Mouse (Mus musculus): ENCODE data around the gene Ccdc136.

Ccdc136 gene

DNA sequence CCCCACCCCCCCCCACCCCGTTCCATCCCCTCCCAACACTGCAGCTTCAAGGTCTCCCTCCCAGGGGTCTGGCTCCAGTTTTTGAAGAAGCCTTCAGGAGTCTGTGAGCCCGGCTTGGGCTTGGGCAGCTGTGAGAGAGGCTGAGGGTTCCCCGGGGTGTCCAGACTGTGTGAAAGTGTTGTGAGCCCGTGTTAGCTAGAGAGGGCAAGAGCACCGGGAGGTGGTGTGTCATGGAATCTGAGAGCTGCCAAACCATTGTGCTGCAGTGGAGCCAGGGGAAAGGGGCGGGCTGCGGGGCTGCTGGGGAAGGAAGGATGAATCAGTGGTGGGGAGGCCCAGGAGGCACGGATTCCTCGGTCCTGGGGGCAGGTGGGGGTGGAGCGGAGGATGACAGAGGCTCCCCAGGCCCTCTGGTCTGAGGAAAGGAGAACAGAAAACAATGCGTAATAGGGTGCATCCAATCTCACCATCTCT is 40.4 kb downstream of the Ccdc136 start:
- peak; percentile 81 for DNase-seq (ENCODE audit: low spot score)

DNA sequence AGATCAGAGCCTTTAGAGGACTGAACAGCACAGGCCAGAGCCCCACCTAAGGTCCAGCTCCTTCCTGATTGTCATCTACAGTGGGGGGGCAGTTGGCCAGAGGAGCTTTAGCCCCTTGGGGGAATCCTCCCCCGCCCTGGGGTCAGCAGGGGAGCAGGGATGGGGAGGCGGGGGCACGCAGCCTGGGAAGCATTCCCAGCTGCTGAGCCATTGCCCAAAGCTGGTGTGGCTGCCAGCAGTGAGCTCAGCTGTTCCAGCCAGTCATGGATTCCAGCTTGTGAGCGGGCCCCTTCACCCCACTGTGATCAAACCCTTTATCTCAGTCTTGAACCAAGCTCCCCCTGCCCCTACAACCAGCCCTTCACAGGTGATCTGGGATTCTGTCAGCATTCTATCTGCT is 43.1 kb downstream of the Ccdc136 start:
- no peak for DNase-seq (ENCODE audit: low spot score)

DNA sequence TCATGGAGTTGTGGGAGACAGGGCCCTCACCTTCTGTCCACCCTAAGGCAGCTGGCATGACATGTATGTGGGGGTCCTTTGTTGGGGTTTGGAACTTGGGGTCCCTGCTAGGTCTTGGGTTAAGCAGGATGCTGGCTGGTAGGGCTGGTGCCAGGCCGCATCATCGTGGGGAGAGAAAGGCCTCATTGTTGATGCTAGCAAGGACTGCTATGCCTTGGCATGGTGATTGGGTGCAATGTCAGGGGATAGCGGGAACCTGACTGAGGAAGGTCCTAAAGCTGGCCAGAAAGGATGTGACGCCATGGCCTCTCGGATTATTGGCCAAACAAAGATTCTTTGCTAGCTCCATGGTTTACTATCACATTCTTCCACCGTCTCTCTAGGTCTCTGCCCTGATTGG is 43.7 kb downstream of the Ccdc136 start:
- DNase-seq (ENCODE audit: low spot score), result no peak

DNA sequence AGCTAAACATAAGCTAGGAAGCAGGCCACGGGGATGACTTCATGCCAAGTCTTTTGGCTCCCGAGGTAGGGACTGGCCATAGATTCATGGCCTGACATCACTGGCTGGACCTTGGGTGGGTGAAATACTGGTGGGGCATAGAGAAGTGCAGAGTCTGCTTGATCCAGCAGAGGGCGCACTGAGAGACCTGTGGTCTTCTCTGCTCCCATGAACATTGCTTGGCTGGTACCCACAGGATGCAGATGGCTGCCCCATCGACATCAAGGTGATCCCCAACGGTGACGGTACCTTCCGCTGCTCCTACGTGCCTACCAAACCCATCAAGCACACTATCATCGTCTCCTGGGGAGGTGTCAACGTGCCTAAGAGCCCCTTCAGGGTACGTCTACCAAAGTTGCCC is 48.7 kb downstream of the Ccdc136 start:
- DNase-seq (ENCODE audit: low spot score), result peak; percentile 59

DNA sequence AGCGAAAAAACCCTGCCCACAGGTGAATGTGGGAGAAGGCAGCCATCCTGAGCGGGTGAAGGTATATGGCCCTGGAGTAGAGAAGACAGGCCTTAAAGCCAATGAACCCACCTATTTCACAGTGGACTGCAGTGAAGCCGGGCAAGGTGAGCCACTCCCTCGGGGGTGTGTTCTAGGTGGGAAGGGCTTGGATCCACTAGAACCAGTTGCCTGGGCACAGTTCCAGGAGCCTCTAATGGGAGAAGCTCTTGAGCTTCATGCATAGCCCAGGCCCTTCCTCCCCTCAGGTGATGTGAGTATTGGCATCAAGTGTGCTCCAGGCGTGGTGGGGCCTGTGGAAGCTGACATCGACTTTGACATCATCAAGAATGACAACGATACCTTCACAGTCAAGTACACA is 49.2 kb downstream of the Ccdc136 start:
- DNase-seq (ENCODE audit: low spot score), result peak; percentile 36

DNA sequence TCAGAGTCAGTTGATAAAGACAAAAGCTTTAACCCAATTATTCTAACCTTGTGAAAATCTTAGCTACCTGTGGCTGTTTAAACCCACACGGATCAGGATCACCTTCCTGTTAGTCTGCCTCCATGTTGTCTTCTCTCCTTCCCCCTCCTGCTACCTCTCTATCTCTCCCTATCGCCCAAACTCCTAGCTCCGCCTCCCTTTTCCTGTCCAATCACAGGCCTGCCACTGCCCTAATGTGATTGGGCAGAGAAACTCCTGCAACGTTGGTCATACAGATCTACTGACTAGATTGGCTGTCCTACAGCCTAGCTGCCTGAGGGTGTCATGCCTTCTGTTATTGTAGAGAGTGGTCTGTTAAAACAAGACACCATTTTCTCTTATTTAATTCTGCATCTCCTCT is 53.7 kb downstream of the Ccdc136 start:
- DNase-seq (ENCODE audit: low spot score), result no peak

DNA sequence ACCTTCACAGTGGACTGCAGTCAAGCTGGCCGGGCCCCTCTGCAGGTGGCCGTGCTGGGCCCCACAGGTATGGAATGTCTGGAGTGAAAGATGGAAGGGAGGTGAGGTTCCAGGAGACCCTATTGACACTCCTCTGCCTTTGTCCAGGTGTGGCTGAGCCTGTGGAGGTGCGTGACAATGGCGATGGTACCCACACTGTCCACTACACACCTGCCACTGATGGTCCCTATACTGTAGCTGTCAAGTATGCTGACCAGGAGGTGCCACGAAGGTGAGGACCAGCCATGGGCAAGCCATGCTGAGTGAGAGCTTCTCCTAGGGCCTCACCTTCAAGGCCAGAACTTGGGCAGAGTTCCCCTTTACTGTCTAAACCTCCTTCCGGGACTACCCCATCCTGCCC is 54.6 kb downstream of the Ccdc136 start:
- DNase-seq (ENCODE audit: low spot score), result no peak

DNA sequence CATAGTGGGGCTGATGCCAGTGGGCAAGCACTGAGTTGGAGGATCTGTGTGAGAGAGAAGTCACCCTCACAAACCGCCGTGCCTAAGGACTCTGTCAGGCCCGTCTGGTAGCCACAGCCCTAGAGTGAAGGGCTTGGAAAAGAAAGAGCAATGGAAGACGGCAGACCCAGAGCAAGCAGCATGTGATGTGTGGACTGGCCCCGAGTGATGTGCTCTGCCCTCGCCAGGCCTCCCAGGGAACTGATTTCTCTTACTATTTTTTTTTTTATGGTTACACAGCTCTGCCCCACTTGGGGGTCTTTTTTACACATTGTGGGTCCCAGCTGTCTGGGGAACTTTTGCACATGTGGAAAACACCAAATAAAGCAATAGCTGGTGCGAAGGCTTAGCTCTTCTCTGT is 65.4 kb downstream of the Ccdc136 start:
- no peak for DNase-seq (ENCODE audit: low spot score)

DNA sequence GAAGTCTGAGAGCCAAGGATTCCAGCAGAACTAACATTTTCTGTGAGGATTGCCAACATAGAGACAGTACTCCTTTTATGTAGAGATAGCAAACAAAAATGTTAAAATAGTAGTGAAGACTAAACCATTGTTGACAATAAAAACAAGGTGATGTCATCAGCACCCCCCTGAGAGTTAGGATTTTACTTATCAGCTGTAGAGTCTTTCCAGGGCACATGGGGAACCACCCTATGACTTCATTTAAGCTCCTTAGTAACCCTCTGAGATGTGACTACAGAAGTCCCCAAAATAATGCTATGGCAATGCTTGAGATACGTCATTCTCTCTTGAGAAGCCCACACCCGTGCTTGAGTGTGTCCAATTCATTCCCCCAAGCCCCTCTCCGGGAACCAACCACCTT is 67.3 kb downstream of the Ccdc136 start:
- no peak for DNase-seq (ENCODE audit: low spot score)

DNA sequence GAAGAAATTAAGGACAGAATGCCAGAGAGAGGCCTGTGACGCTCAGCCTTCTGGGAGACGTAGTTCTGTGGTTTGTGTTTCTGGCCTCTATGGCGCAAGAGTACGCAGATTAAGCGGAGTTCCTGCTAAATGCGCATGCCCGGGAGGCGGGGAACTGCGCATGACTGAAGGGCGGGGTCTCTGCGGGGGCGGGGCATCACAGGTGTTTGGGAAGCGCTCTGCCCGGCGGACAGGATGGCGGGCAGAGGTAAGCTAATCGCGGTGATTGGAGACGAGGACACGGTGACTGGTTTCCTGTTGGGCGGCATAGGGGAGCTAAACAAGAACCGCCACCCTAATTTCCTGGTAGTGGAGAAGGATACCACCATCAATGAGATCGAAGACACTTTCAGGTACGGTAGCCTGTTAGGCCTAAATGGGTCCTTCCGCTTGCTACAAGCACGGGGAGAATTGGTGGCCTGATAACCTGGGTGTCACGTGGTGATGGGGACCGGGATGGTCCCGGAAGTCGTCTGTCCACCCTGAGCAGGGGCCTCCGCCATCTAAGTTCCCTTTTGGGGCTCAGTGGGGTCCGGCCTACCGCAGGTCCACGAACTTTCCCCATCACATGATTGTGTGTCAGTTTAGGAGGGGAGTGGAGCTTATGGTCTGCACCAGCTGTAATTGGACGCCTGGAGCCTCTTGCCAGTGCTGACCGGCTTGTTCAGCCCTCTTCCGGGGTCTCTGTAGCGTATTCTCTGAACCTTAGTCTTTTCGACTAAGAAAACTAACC is 71.7 kb downstream of the Ccdc136 start, which contains the start of gene Atp6v1f:
Gene Atp6v1f (plus strand): TSS at position 136 of the 772 bp plus-strand sequence.
- peak; percentile 97 for DNase-seq (ENCODE audit: low spot score)

DNA sequence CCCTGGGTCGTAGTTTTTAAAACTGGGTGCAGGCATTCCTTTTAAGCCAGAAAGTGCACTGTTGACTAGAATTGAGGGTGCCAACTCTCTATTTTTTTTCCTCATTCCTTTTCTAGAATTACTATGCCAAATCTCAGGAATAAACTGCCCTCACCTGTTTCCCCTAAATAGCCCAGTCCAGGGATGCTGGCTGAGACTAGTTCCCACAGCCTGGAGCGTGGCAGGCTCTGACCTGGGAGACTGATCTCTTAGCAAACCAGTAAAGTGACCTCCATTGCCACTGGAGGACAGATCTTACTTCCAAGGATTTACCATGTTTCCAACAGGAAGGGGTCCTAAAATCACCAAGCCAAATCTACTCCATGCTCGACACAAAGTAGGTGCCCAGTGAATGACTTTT is 72.7 kb downstream of the Ccdc136 start:
- no peak for DNase-seq (ENCODE audit: low spot score)

DNA sequence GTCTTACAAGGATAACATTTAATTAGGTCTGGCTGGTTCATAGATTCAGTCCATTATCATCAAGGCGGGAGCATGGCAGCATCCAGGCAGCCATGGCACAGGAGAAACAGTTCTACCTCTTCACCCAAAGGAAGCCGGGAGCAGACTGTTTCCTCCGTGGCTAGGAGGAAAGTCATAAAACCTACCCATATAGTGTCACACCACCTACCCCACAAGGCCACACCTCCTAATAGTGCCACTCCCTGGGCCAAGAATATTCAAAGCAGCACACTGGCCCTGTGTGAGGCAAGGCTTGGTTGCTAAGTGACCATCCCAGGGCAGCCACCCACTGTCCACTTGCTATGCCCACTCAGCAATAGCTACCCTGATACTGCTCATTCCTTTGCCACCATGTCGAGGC is 75.0 kb downstream of the Ccdc136 start, which contains the start of gene Atp6v1fnb:
Gene Atp6v1fnb (plus strand): TSS at position 301 of the 400 bp plus-strand sequence.
- DNase-seq (ENCODE audit: low spot score), result no peak

DNA sequence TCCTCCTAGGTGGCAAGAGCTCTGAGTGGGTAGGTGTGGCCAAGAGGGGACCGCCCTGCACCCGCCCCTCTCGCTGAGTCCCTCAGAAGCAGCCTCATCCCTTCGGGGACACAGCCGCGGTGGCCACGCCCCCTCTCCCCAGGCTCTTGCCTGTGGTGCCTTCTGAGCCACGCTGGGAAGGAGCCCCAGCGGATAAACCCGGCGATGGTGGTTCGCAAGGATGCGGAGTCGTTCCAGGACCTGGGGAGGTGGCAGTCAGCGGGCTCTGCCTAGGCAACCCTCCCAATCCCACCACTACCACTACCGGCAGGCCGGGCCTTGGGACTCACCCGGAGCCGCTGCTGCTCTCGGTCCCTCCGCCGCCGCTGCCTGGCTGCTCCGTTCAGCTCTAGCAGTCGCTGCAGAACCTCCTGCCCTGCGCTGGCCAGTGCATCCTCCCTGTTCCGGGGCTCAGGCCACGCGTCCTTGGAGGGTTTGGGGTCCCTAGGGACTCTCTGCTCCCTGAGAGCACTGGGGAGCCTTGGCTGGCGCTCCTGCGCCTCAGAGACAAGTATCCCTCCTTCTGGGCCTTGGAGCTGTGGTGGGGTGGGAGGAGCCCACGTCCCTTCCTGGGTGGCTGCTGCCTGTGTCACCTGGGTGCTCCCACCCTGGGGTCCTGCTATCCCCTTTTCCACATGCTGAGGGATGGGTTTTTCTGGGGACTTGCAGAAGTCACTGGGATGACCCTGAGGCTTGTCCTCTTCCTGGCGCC is 78.0 kb downstream of the Ccdc136 start:
- DNase-seq (ENCODE audit: low spot score), result peak; percentile 93

DNA sequence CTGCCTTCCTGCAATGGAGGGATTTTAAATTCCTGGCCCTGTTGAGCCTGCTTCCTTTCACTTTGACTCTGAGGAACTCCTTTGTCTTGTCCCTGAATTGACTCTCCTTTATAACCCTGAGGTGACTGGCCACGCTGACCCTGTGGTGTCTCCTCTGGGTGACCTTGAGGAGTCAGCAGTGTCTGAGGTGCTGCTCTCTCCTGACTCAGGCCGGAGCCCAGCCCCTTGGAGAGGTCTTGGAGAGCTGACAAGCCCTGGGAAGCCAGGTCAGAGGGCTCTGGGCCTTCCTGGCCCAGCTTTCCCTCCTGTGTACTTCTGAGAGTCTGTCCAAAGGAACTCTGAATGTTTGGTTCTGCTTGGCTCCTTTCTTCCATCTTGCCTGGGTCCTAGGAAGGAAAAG is 78.6 kb downstream of the Ccdc136 start:
- no peak for DNase-seq (ENCODE audit: low spot score)
